Mouse (Mus musculus) hindbrain, embryonic 10.5 days (tissue): ENCODE results near the gene Tlk2. TPM values are rescaled to one million over a fixed set of nuclear protein-coding genes. Genes with fewer than 3 reads are reported as not detected.

Source experiments
- DNase-seq: peaks from one replicate; pipeline ENCODE4 v3.0.0-alpha.2; 2017; ENCODE audit warnings: low spot score
- H3K27ac ChIP-seq: fragments of 300-500 bp; sonication (generic); 2 replicates; pipeline ENCODE4 v1.5.1; 2016; ENCODE audit warnings: mild to moderate bottlenecking, moderate library complexity
- H3K27me3 ChIP-seq: fragments of 300-500 bp; sonication (generic); 2 replicates; pipeline ENCODE4 v1.6.1; 2016; ENCODE audit warnings: mild to moderate bottlenecking; ENCODE audit not compliant: poor library complexity, insufficient read depth, severe bottlenecking
- H3K36me3 ChIP-seq: fragments of 300-500 bp; sonication (generic); 2 replicates; pipeline ENCODE4 v1.6.1; 2016; ENCODE audit warnings: mild to moderate bottlenecking, moderate library complexity
- H3K4me1 ChIP-seq: fragments of 300-500 bp; sonication (generic); replicated peaks from 2 replicates; pipeline ENCODE4 v1.6.1; 2016; ENCODE audit warnings: mild to moderate bottlenecking
- H3K4me3 ChIP-seq: fragments of 300-500 bp; sonication (generic); 2 replicates; pipeline ENCODE4 v1.5.1; 2016; ENCODE audit warnings: mild to moderate bottlenecking, moderate library complexity
- H3K9me3 ChIP-seq: fragments of 300-500 bp; sonication (generic); 2 replicates; pipeline ENCODE4 v1.6.1; 2016; ENCODE audit warnings: mild to moderate bottlenecking, moderate library complexity
- WGBS: fragments of 180-500 bp; shearing (Covaris S2); methylation state at CpG from one replicate; pipeline ENCODE4 v1.1.7; 2016; 5-methylcytosine and 5-hydroxymethylcytosine counted together
- polyA plus RNA-seq: library from polyadenylated mRNA; unstranded; fragments of >200 nt; fragmentation: Nextera tagmentation; extraction: Ambion mirVana; gene quantifications from 2 replicates; pipeline ENCODE4 v1.2.1, GENCODE M21; 2016

Gene Tlk2
- polyA plus RNA-seq, 1 experiment from 2014 or later: 18.7 TPM

- peaks cover 32% of the 10 kb centered on the region for H3K4me1 ChIP-seq
- H3K4me3 ChIP-seq: 0 out of 2 replicates have a peak overlapping the region, but pooled peaks have one; percentile 27
- H3K9me3 ChIP-seq: no peaks in the 10 kb centered on the region
- no peaks in the 10 kb centered on the region for H3K36me3 ChIP-seq
- DNase-seq: peak; percentile 9
- peaks cover 8% of the 10 kb centered on the region for H3K27me3 ChIP-seq
- no peak overlapping the region for H3K27ac ChIP-seq
- 29% methylated on average over 18 of the region's 19 CpGs for WGBS
Measured at GRCm38 (mm10) chr11:105151226-105152016, 27.2 kb upstream of the Tlk2 start.

DNA sequence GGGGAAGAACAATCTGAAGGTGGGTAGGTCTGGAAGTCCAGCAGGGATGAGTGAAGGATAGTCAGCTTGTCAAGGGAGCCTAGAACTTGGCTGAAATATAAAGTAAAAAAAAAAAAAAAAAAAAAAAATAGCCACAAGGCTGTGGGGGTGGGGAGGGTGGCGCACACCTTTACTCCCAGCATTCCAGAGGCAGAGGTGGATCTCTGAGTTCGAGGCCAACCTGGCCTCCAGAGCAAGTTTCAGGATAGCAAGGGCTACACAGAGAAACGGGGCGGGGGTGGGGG lies 26.6 kb upstream of the Tlk2 start:
- no peak overlapping the region for H3K4me3 ChIP-seq

GRCm38 (mm10) chr11:105152357-105152899 lies 26.2 kb upstream of the Tlk2 start:
- WGBS: 72% methylated on average over 11 of the region's 11 CpGs
- H3K9me3 ChIP-seq: no peaks in the 10 kb centered on the region
- no peaks in the 10 kb centered on the region for H3K36me3 ChIP-seq
- peaks cover 32% of the 10 kb centered on the region for H3K4me1 ChIP-seq
- H3K27me3 ChIP-seq: peaks cover 14% of the 10 kb centered on the region
- DNase-seq: no peak
- H3K27ac ChIP-seq: no peak overlapping the region
- H3K4me3 ChIP-seq: no peak overlapping the region

More for the DNA sequence above, 26.6 kb upstream of the Tlk2 start:
- Histone ChIP-seq H3K27ac (no peak overlapping the region), H3K4me1 (peaks cover 32% of the 10 kb centered on the region), H3K9me3 (no peaks in the 10 kb centered on the region), H3K27me3 (peaks cover 10% of the 10 kb centered on the region), H3K36me3 (no peaks in the 10 kb centered on the region)
- DNase-seq: no peak
- WGBS: 57% methylated on average over 1 of the region's 4 CpGs

- Histone ChIP-seq H3K9me3 (no peaks in the 10 kb centered on the region), H3K27me3 (peaks cover 14% of the 10 kb centered on the region), H3K4me3 (no peak overlapping the region), H3K36me3 (no peaks in the 10 kb centered on the region), H3K27ac (peak overlapping the region; percentile 26; the same call in 1 of the 2 replicates), H3K4me1 (peaks cover 32% of the 10 kb centered on the region)
- DNase-seq: peak; percentile 64
- 31% methylated on average over 12 of the region's 12 CpGs for WGBS
Measured at GRCm38 (mm10) chr11:105153068-105153833, 25.4 kb upstream of the Tlk2 start.

- H3K4me1 ChIP-seq: peaks cover 32% of the 10 kb centered on the region
- H3K27me3 ChIP-seq: peaks cover 6% of the 10 kb centered on the region; the same call in 1 of the 2 replicates
- no peaks in the 10 kb centered on the region for H3K9me3 ChIP-seq
- no peak overlapping the region for H3K4me3 ChIP-seq
- no peak for DNase-seq
- H3K27ac ChIP-seq: no peak overlapping the region
- WGBS: 74% methylated on average over 4 of the region's 4 CpGs
- H3K36me3 ChIP-seq: no peaks in the 10 kb centered on the region
Measured at GRCm38 (mm10) chr11:105155915-105156314, 22.7 kb upstream of the Tlk2 start.

- no peak overlapping the region for H3K4me3 ChIP-seq
- H3K36me3 ChIP-seq: no peaks in the 10 kb centered on the region
- DNase-seq: no peak
- H3K27ac ChIP-seq: no peak overlapping the region
- H3K9me3 ChIP-seq: 0 out of 2 replicates have a peak, but pooled peaks cover 2% of the 10 kb centered on the region
- H3K27me3 ChIP-seq: peaks cover 6% of the 10 kb centered on the region; the same call in 1 of the 2 replicates
- WGBS: 87% methylated on average over 19 of the region's 19 CpGs
- peaks cover 23% of the 10 kb centered on the region for H3K4me1 ChIP-seq
Measured at GRCm38 (mm10) chr11:105156748-105157267, 21.8 kb upstream of the Tlk2 start.

- H3K27ac ChIP-seq: no peak overlapping the region
- H3K4me1 ChIP-seq: peaks cover 15% of the 10 kb centered on the region
- H3K9me3 ChIP-seq: peaks cover 9% of the 10 kb centered on the region; the same call in 1 of the 2 replicates
- peaks cover 6% of the 10 kb centered on the region; the same call in 1 of the 2 replicates for H3K27me3 ChIP-seq
- no peak overlapping the region for H3K4me3 ChIP-seq
- DNase-seq: no peak
- H3K36me3 ChIP-seq: no peaks in the 10 kb centered on the region
Measured at GRCm38 (mm10) chr11:105158047-105158446, 20.6 kb upstream of the Tlk2 start.

DNA sequence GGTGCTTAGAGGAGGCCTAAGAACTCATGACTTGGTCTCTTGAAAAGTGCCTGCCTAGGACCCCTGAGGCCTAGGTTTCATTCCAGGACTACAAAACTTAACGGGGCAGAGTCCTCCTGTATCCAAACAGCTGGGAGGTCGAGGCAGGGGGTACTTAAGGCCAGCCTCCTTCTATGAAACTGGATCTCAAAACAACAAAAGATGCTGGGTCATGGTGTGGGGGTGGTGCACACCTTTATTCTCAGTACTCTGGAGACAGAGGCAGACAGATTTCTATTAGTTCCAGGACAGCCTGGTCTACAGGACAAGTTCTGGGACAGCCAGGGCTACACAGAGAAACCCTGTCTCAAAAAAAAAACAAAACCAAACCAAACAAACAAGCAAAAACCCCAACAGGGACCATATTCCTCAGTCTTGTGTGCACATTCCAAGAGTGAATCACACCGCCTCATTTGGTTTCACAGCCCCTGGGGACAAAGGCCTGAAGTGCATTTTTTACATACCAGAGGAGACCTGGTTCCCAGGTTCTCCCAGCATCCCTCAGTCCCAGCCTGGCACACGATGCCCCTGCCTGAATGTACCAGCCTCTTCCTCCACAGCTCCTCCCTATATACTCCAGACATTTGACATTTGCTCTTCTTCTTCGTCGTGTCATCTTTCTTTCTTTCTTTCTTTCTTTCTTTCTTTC lies 18.8 kb upstream of the Tlk2 start:
- H3K27me3 ChIP-seq: peaks cover 6% of the 10 kb centered on the region; the same call in 1 of the 2 replicates
- H3K4me1 ChIP-seq: 0 out of 2 replicates have a peak, but pooled peaks cover 3% of the 10 kb centered on the region
- H3K27ac ChIP-seq: no peak overlapping the region
- DNase-seq: no peak
- WGBS: 62% methylated on average over 6 of the region's 6 CpGs
- no peak overlapping the region for H3K4me3 ChIP-seq
- no peaks in the 10 kb centered on the region for H3K36me3 ChIP-seq
- H3K9me3 ChIP-seq: peaks cover 18% of the 10 kb centered on the region

GRCm38 (mm10) chr11:105161411-105161810 lies 17.2 kb upstream of the Tlk2 start:
- no peak for DNase-seq
- H3K9me3 ChIP-seq: peaks cover 34% of the 10 kb centered on the region
- WGBS: 92% methylated on average over 2 of the region's 2 CpGs

DNA sequence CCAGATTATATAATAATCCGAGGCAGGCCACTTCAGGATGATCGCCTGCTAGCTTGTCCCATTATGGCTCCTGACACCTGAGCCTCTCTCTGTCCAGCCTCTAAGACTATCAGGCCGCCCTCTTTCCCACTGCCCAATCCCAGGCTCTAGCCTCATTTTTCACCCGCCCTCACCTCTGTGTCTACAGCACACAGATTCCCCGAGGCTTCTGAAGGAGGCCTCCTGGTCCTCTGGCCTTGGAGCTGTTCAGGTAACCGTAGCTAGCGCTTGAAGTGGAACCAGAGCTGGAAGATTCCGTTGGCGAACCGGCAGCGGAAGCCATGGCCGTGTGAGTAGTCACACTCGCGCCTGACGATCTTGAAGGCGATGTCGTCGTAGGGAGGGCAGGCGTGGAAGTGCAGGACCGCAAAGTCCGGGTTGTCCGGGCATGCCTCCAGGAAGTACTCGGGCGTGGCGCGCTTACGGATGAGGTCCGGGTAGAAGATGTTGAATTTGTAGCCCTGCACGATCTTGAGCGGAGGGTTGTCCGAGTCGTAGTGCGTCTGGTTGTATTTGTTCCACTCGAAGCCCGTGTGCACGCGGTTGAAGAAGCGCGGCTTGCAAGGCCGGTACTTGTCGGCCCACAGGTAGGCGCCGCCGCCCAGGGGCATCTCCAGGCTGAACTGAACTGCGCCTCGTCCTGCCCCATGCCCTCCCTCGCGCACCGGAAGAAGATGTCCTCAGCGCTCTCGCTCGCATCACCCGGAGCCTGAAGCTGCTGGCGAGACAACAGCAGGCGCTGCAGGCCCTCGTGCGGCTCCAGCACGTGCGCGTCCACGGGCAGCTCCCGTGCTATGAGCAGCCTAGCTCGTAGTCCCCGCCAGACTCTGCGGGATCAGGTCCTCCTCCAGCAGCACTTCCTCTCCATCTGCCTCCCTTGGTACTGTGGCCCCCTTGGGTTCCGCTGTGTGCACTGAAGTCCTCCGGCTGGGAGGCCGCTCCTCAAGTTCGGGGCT lies 13.8 kb upstream of the Tlk2 start:
- 77% methylated on average over 69 of the region's 69 CpGs for WGBS
- H3K27me3 ChIP-seq: peaks cover 12% of the 10 kb centered on the region; the same call in 1 of the 2 replicates
- peaks cover 37% of the 10 kb centered on the region for H3K9me3 ChIP-seq
- H3K4me1 ChIP-seq: no peaks in the 10 kb centered on the region
- 0 out of 2 replicates have a peak, but pooled peaks cover 3% of the 10 kb centered on the region for H3K36me3 ChIP-seq
- no peak for DNase-seq
- no peak overlapping the region for H3K27ac ChIP-seq
- no peak overlapping the region for H3K4me3 ChIP-seq

More at GRCm38 (mm10) chr11:105161411-105161810, 17.2 kb upstream of the Tlk2 start:
- Histone ChIP-seq H3K27me3 (peaks cover 18% of the 10 kb centered on the region; the same call in 1 of the 2 replicates), H3K27ac (no peak overlapping the region), H3K4me1 (no peaks in the 10 kb centered on the region), H3K36me3 (0 out of 2 replicates have a peak, but pooled peaks cover 3% of the 10 kb centered on the region), H3K4me3 (no peak overlapping the region)

DNA sequence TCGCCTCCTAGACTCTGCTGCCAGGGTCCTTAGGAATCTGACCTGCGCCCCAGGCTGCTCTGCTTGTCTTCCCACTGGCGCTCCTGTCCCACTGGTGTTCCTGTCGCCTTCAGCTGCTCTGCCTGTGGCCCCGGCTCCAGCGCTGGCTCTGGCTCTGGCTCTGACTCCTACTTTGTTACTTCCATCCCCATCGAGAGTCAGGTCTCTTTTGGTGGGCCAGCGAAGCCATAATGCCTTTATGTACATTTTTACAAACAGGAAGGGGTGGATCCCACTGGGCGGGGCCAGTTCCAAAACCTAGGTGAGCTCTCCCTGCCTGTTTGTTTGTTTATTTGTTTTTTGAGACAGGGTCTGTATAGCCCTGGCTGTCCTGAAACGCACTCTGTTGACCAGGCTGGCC lies 11.8 kb upstream of the Tlk2 start:
- Histone ChIP-seq H3K4me1 (no peaks in the 10 kb centered on the region), H3K27me3 (peaks cover 12% of the 10 kb centered on the region; the same call in 1 of the 2 replicates), H3K36me3 (0 out of 2 replicates have a peak, but pooled peaks cover 3% of the 10 kb centered on the region), H3K27ac (no peak overlapping the region), H3K9me3 (peaks cover 35% of the 10 kb centered on the region), H3K4me3 (no peak overlapping the region)
- whole genome bisulfite sequencing: 89% methylated on average over 10 of the region's 10 CpGs
- no peak for DNase-seq
